Mouse (Mus musculus): ENCODE data around the gene Gm20517. TPM values are rescaled to one million over a fixed set of nuclear protein-coding genes. Genes with fewer than 3 reads are reported as not detected.
A peak's percentile ranks its signal among the peaks of the same experiment; 100 is the strongest.

The Gm20517 gene
- polyA plus RNA-seq, 1 experiment from 2014 or later = 0.70 TPM

- no peak overlapping the region for H3K4me2 ChIP-seq (ENCODE audit: low read depth)
- no peak overlapping the region for H3K4me3 ChIP-seq (ENCODE audit: low read depth, low read length)
- H3K27me3 ChIP-seq (ENCODE audit: control insufficient read depth, insufficient read depth, low read length) = no peaks in the 10 kb centered on the region
- no peaks in the 10 kb centered on the region for H3K4me1 ChIP-seq (ENCODE audit: control insufficient read depth, insufficient read depth, low read length)
- H3K36me3 ChIP-seq (ENCODE audit: control insufficient read depth, insufficient read depth, low read length) = no peaks in the 10 kb centered on the region
- 82% methylated on average over 8 of the region's 8 CpGs for WGBS
- ATAC-seq (ENCODE audit: insufficient read depth, low FRiP score, low TSS enrichment) (no peak), DNase-seq (ENCODE audit: low spot score) (no peak)
- H3K9me3 ChIP-seq (ENCODE audit: control insufficient read depth, low read length) = no peaks in the 10 kb centered on the region
- no peak overlapping the region for H3K9ac ChIP-seq (ENCODE audit: low read length)
- H3K27ac ChIP-seq (ENCODE audit: low read depth, low read length) = no peak overlapping the region
Measured at GRCm38 (mm10) chr17:47574028-47574427, 37.4 kb upstream of the Gm20517 start.

GRCm38 (mm10) chr17:47574830-47575229 is 36.6 kb upstream of the Gm20517 start:
- H3K4me1 ChIP-seq (ENCODE audit: control insufficient read depth, insufficient read depth, low read length) = no peaks in the 10 kb centered on the region
- H3K9me3 ChIP-seq (ENCODE audit: control insufficient read depth, low read length) = no peaks in the 10 kb centered on the region
- no peak overlapping the region for H3K4me3 ChIP-seq (ENCODE audit: low read depth, low read length)
- no peak overlapping the region for H3K27ac ChIP-seq (ENCODE audit: low read depth, low read length)
- no peak for DNase-seq (ENCODE audit: low spot score)
- no peak overlapping the region for H3K4me2 ChIP-seq (ENCODE audit: low read depth)
- H3K36me3 ChIP-seq (ENCODE audit: control insufficient read depth, insufficient read depth, low read length) = no peaks in the 10 kb centered on the region
- H3K9ac ChIP-seq (ENCODE audit: low read length) = no peak overlapping the region
- ATAC-seq (ENCODE audit: insufficient read depth, low FRiP score, low TSS enrichment) = no peak
- H3K27me3 ChIP-seq (ENCODE audit: control insufficient read depth, insufficient read depth, low read length) = no peaks in the 10 kb centered on the region
- WGBS = 79% methylated on average over 11 of the region's 11 CpGs

GRCm38 (mm10) chr17:47578655-47579054 is 32.7 kb upstream of the Gm20517 start:
- ATAC-seq (ENCODE audit: insufficient read depth, low FRiP score, low TSS enrichment) = no peak
- no peaks in the 10 kb centered on the region for H3K27me3 ChIP-seq (ENCODE audit: control insufficient read depth, insufficient read depth, low read length)
- no peaks in the 10 kb centered on the region for H3K36me3 ChIP-seq (ENCODE audit: control insufficient read depth, insufficient read depth, low read length)
- H3K27ac ChIP-seq (ENCODE audit: low read depth, low read length) = no peak overlapping the region
- no peak for DNase-seq (ENCODE audit: low spot score)
- H3K4me1 ChIP-seq (ENCODE audit: control insufficient read depth, insufficient read depth, low read length) = no peaks in the 10 kb centered on the region
- 91% methylated on average over 6 of the region's 6 CpGs for WGBS
- H3K4me3 ChIP-seq (ENCODE audit: low read depth, low read length) = no peak overlapping the region
- H3K9ac ChIP-seq (ENCODE audit: low read length) = no peak overlapping the region
- no peak overlapping the region for H3K4me2 ChIP-seq (ENCODE audit: low read depth)
- H3K9me3 ChIP-seq (ENCODE audit: control insufficient read depth, low read length) = no peaks in the 10 kb centered on the region

GRCm38 (mm10) chr17:47580962-47581361 is 30.4 kb upstream of the Gm20517 start:
- no peak overlapping the region for H3K9ac ChIP-seq (ENCODE audit: low read length)
- DNase-seq (ENCODE audit: low spot score) (no peak), ATAC-seq (ENCODE audit: insufficient read depth, low FRiP score, low TSS enrichment) (no peak)
- H3K27ac ChIP-seq (ENCODE audit: low read depth, low read length) = no peak overlapping the region
- WGBS = 97% methylated on average over 4 of the region's 4 CpGs
- H3K4me3 ChIP-seq (ENCODE audit: low read depth, low read length) = no peak overlapping the region
- no peaks in the 10 kb centered on the region for H3K36me3 ChIP-seq (ENCODE audit: control insufficient read depth, insufficient read depth, low read length)
- H3K27me3 ChIP-seq (ENCODE audit: control insufficient read depth, insufficient read depth, low read length) = no peaks in the 10 kb centered on the region
- no peak overlapping the region for H3K4me2 ChIP-seq (ENCODE audit: low read depth)
- no peaks in the 10 kb centered on the region for H3K9me3 ChIP-seq (ENCODE audit: control insufficient read depth, low read length)
- H3K4me1 ChIP-seq (ENCODE audit: control insufficient read depth, insufficient read depth, low read length) = no peaks in the 10 kb centered on the region

- Histone ChIP-seq H3K4me3 (ENCODE audit: low read depth, low read length) (no peak overlapping the region), H3K27me3 (ENCODE audit: control insufficient read depth, insufficient read depth, low read length) (no peaks in the 10 kb centered on the region), H3K4me2 (ENCODE audit: low read depth) (no peak overlapping the region), H3K4me1 (ENCODE audit: control insufficient read depth, insufficient read depth, low read length) (no peaks in the 10 kb centered on the region), H3K9me3 (ENCODE audit: control insufficient read depth, low read length) (no peaks in the 10 kb centered on the region), H3K9ac (ENCODE audit: low read length) (no peak overlapping the region), H3K36me3 (ENCODE audit: control insufficient read depth, insufficient read depth, low read length) (no peaks in the 10 kb centered on the region), H3K27ac (ENCODE audit: low read depth, low read length) (no peak overlapping the region)
- WGBS = 82% methylated on average over 8 of the region's 8 CpGs
- DNase-seq (ENCODE audit: low spot score) (no peak), ATAC-seq (ENCODE audit: insufficient read depth, low FRiP score, low TSS enrichment) (no peak)
Measured at GRCm38 (mm10) chr17:47588517-47588916, 22.9 kb upstream of the Gm20517 start.

- Histone ChIP-seq H3K4me1 (ENCODE audit: control insufficient read depth, insufficient read depth, low read length) (peaks cover 13% of the 10 kb centered on the region), H3K4me3 (ENCODE audit: low read depth, low read length) (no peak overlapping the region), H3K27ac (ENCODE audit: low read depth, low read length) (no peak overlapping the region), H3K9ac (ENCODE audit: low read length) (no peak overlapping the region), H3K9me3 (ENCODE audit: control insufficient read depth, low read length) (no peaks in the 10 kb centered on the region), H3K27me3 (ENCODE audit: control insufficient read depth, insufficient read depth, low read length) (no peaks in the 10 kb centered on the region), H3K4me2 (ENCODE audit: low read depth) (no peak overlapping the region), H3K36me3 (ENCODE audit: control insufficient read depth, insufficient read depth, low read length) (no peaks in the 10 kb centered on the region)
- DNase-seq (ENCODE audit: low spot score) (no peak), ATAC-seq (ENCODE audit: insufficient read depth, low FRiP score, low TSS enrichment) (no peak)
- WGBS = 93% methylated on average over 3 of the region's 3 CpGs
Measured at GRCm38 (mm10) chr17:47591073-47591472, 20.3 kb upstream of the Gm20517 start.

GRCm38 (mm10) chr17:47593215-47593853 is 18.1 kb upstream of the Gm20517 start:
- ATAC-seq (ENCODE audit: insufficient read depth, low FRiP score, low TSS enrichment) = peak; percentile 83
- Histone ChIP-seq H3K27ac (ENCODE audit: low read depth, low read length) (peak overlapping the region; percentile 88; the same call in 1 of the 2 replicates), H3K36me3 (ENCODE audit: control insufficient read depth, insufficient read depth, low read length) (no peaks in the 10 kb centered on the region), H3K9me3 (ENCODE audit: control insufficient read depth, low read length) (no peaks in the 10 kb centered on the region), H3K9ac (ENCODE audit: low read length) (peak overlapping the region; percentile 61), H3K27me3 (ENCODE audit: control insufficient read depth, insufficient read depth, low read length) (no peaks in the 10 kb centered on the region), H3K4me3 (ENCODE audit: low read depth, low read length) (peak overlapping the region; percentile 78), H3K4me1 (ENCODE audit: control insufficient read depth, insufficient read depth, low read length) (peaks cover 25% of the 10 kb centered on the region), H3K4me2 (ENCODE audit: low read depth) (peak overlapping the region; percentile 90)
- peak; percentile 96 for DNase-seq (ENCODE audit: low spot score)
- WGBS = 1% methylated on average over 60 of the region's 63 CpGs

GRCm38 (mm10) chr17:47593854-47594182 is 17.6 kb upstream of the Gm20517 start:
- Histone ChIP-seq H3K27me3 (ENCODE audit: control insufficient read depth, insufficient read depth, low read length) (no peaks in the 10 kb centered on the region), H3K4me3 (ENCODE audit: low read depth, low read length) (peak overlapping the region; percentile 78), H3K4me1 (ENCODE audit: control insufficient read depth, insufficient read depth, low read length) (peaks cover 25% of the 10 kb centered on the region), H3K9ac (ENCODE audit: low read length) (peak overlapping the region; percentile 61), H3K9me3 (ENCODE audit: control insufficient read depth, low read length) (no peaks in the 10 kb centered on the region), H3K27ac (ENCODE audit: low read depth, low read length) (peak overlapping the region; percentile 88), H3K4me2 (ENCODE audit: low read depth) (peak overlapping the region; percentile 90), H3K36me3 (ENCODE audit: control insufficient read depth, insufficient read depth, low read length) (no peaks in the 10 kb centered on the region)
- peak; percentile 29 for DNase-seq (ENCODE audit: low spot score)
- WGBS = under 1% methylated on average over 13 of the region's 13 CpGs
- 0 out of 2 replicates have a peak, but pooled peaks have one; percentile 0 for ATAC-seq (ENCODE audit: insufficient read depth, low FRiP score, low TSS enrichment)

GRCm38 (mm10) chr17:47594183-47594968 is 17.0 kb upstream of the Gm20517 start:
- H3K27me3 ChIP-seq (ENCODE audit: control insufficient read depth, insufficient read depth, low read length) = no peaks in the 10 kb centered on the region
- no peaks in the 10 kb centered on the region for H3K36me3 ChIP-seq (ENCODE audit: control insufficient read depth, insufficient read depth, low read length)
- peak overlapping the region; percentile 90 for H3K4me2 ChIP-seq (ENCODE audit: low read depth)
- H3K27ac ChIP-seq (ENCODE audit: low read depth, low read length) = peak overlapping the region; percentile 88
- no peaks in the 10 kb centered on the region for H3K9me3 ChIP-seq (ENCODE audit: control insufficient read depth, low read length)
- H3K4me3 ChIP-seq (ENCODE audit: low read depth, low read length) = peak overlapping the region; percentile 78
- peak overlapping the region; percentile 61 for H3K9ac ChIP-seq (ENCODE audit: low read length)
- DNase-seq (ENCODE audit: low spot score) (peak; percentile 42), ATAC-seq (ENCODE audit: insufficient read depth, low FRiP score, low TSS enrichment) (no peak)
- peaks cover 25% of the 10 kb centered on the region for H3K4me1 ChIP-seq (ENCODE audit: control insufficient read depth, insufficient read depth, low read length)
- 0% methylated on average over 42 of the region's 43 CpGs for WGBS

Measured in neural tube, embryonic 11.5 days (tissue).